8 mouse cellular contexts compared by ENCODE assay signal in genomic region chr9:121301041-121301920, GRCm38 (mm10). TPM values are rescaled to one million over a fixed set of nuclear protein-coding genes. Genes with fewer than 3 reads are reported as not detected.
DNase-seq lines count a peak whose midpoint lies in the region; ATAC-seq and TF ChIP-seq lines count a peak whose summit lies in the region.

No protein-coding gene starts in this region.

- H3K27ac ChIP-seq in kidney, adult 2 months (ENCODE audit: insufficient read depth, low read depth, low read length): no peak overlapping the region
- peak overlapping the region; percentile 67 for H3K27ac ChIP-seq in bone marrow macrophage, adult 2 months (ENCODE audit: insufficient read depth, low read depth, low read length)
- no peak overlapping the region; the same call in 1 of the 2 replicates for H3K27ac ChIP-seq in hindbrain, embryonic 15.5 days (replicated peaks)
- H3K27ac ChIP-seq in neural tube, embryonic 15.5 days (replicated peaks): 0 out of 2 replicates have a peak overlapping the region, but pooled peaks have one; percentile 48

- 0 out of 2 replicates have a peak, but pooled peaks have one; percentile 2 for TF ChIP-seq CTCF in kidney, adult 2 months (conservative IDR thresholded peaks at IDR 0.05; ENCODE audit: insufficient read depth, insufficient read length, low read depth, low read length)
- no peak; the same call in none of the 2 replicates for TF ChIP-seq CTCF in bone marrow macrophage, adult 2 months (IDR thresholded peaks at IDR 0.05; ENCODE audit: low read depth, low read length)

- DNase-seq in kidney, adult 2 months: no peak
- DNase-seq in kidney, adult 11 months: no peak
- no peak for DNase-seq in cerebellum, adult 9-10 months
- DNase-seq in left cerebral cortex, postnatal 36 days (ENCODE audit: low spot score in 2 of 2): no peak

- no peak overlapping the region for H3K9ac ChIP-seq in hindbrain, embryonic 15.5 days
- H3K9ac ChIP-seq in neural tube, embryonic 15.5 days (replicated peaks): no peak overlapping the region

- H3K9me3 ChIP-seq in hindbrain, embryonic 15.5 days: no peaks in the 10 kb centered on the region
- no peaks in the 10 kb centered on the region for H3K9me3 ChIP-seq in neural tube, embryonic 15.5 days (replicated peaks)

- intact Hi-C loops in left cerebral cortex, postnatal 36 days (cut with DNase I): no loop called here

- peaks cover 43% of the 10 kb centered on the region for H3K4me1 ChIP-seq in kidney, adult 2 months (ENCODE audit: control insufficient read depth, insufficient read depth, low read length)
- H3K4me1 ChIP-seq in bone marrow macrophage, adult 2 months (ENCODE audit: control insufficient read depth, insufficient read depth, low read length): peaks cover 63% of the 10 kb centered on the region
- peaks cover 59% of the 10 kb centered on the region for H3K4me1 ChIP-seq in hindbrain, embryonic 15.5 days (replicated peaks)
- H3K4me1 ChIP-seq in neural tube, embryonic 15.5 days: peaks cover 58% of the 10 kb centered on the region

- H3K36me3 ChIP-seq in kidney, adult 2 months (ENCODE audit: control insufficient read depth, insufficient read depth, low read length): no peaks in the 10 kb centered on the region
- H3K36me3 ChIP-seq in hindbrain, embryonic 15.5 days: no peaks in the 10 kb centered on the region
- no peaks in the 10 kb centered on the region for H3K36me3 ChIP-seq in neural tube, embryonic 15.5 days

- no peak overlapping the region for H3K4me3 ChIP-seq in kidney, adult 2 months (ENCODE audit: insufficient read depth, low read depth, low read length)
- H3K4me3 ChIP-seq in bone marrow macrophage, adult 2 months (ENCODE audit: insufficient read depth, low read length): peak overlapping the region; percentile 55
- no peak overlapping the region for H3K4me3 ChIP-seq in hindbrain, embryonic 15.5 days
- no peak overlapping the region; the same call in 1 of the 2 replicates for H3K4me3 ChIP-seq in neural tube, embryonic 15.5 days (replicated peaks)

- TF ChIP-seq POLR2A in kidney, adult 2 months (IDR thresholded peaks at IDR 0.05; ENCODE audit: low read depth, low read length): no peak
- no peak for TF ChIP-seq POLR2A in bone marrow macrophage, adult 2 months (IDR thresholded peaks at IDR 0.05; ENCODE audit: borderline replicate concordance, low read depth, low read length)

- H3K27me3 ChIP-seq in kidney, adult 2 months (replicated peaks; ENCODE audit: control insufficient read depth, insufficient read depth, low read length): no peaks in the 10 kb centered on the region
- no peaks in the 10 kb centered on the region for H3K27me3 ChIP-seq in hindbrain, embryonic 15.5 days
- no peaks in the 10 kb centered on the region for H3K27me3 ChIP-seq in neural tube, embryonic 15.5 days (replicated peaks)

- 69% methylated on average over 22 of the region's 22 CpGs for WGBS in kidney, adult 2 months
- 61% methylated on average over 22 of the region's 22 CpGs for WGBS in hindbrain, embryonic 15.5 days
- WGBS in neural tube, embryonic 15.5 days: 70% methylated on average over 22 of the region's 22 CpGs

- no peak for ATAC-seq in hindbrain, embryonic 15.5 days (ENCODE audit: low FRiP score, low read depth)
- ATAC-seq in neural tube, embryonic 15.5 days (ENCODE audit: low FRiP score): no peak
- ATAC-seq in activated CD4-positive, CD25-positive, alpha-beta regulatory T cell, adult 4 months: no peak

- peak overlapping the region; percentile 97 for H3K4me2 ChIP-seq in hindbrain, embryonic 15.5 days
- peak overlapping the region; percentile 97 for H3K4me2 ChIP-seq in neural tube, embryonic 15.5 days

RNA-seq across cellular contexts. Expression of gene Trak1, which starts 4.0 kb away (rescaled TPM):
- polyA plus RNA-seq in kidney, adult 2 months (2012; rRNA removed): 65.1 and 65.2 TPM in 2 replicates
- 51.5 and 61.1 TPM in 2 replicates for polyA plus RNA-seq in bone marrow macrophage, adult 2 months (2012; ENCODE audit: insufficient read depth, insufficient read length, missing spikeins)
- polyA plus RNA-seq in hindbrain, embryonic 15.5 days (2015; fragmentation: Nextera tagmentation; extraction: Ambion mirVana): 58.3 and 58.4 TPM in 2 replicates
- 50.9 and 52.9 TPM in 2 replicates for polyA plus RNA-seq in neural tube, embryonic 15.5 days (2015; fragmentation: Nextera tagmentation; extraction: Ambion mirVana)
- total RNA-seq in left cerebral cortex, postnatal 36 days (2021): 100 to 1,000 TPM; 229 to 269 TPM
- polyA plus RNA-seq in activated CD4-positive, CD25-positive, alpha-beta regulatory T cell, adult 4 months (2017; shearing (Covaris generic)): 10 to 100 TPM in 1 of 2 experiments, 1 to 10 TPM in 1; 9.4 to 11.2 TPM

RNA-seq across cellular contexts. Expression of gene Ulk4, which starts 24.3 kb away (rescaled TPM):
- 1.9 and 4.8 TPM in 2 replicates for polyA plus RNA-seq in kidney, adult 2 months (2012; rRNA removed)
- 0.49 and 1.3 TPM in 2 replicates for polyA plus RNA-seq in bone marrow macrophage, adult 2 months (2012; ENCODE audit: insufficient read depth, insufficient read length, missing spikeins)
- 75.9 and 94.1 TPM in 2 replicates for polyA plus RNA-seq in hindbrain, embryonic 15.5 days (2015; fragmentation: Nextera tagmentation; extraction: Ambion mirVana)
- polyA plus RNA-seq in neural tube, embryonic 15.5 days (2015; fragmentation: Nextera tagmentation; extraction: Ambion mirVana): 62.5 and 71.2 TPM in 2 replicates
- total RNA-seq in left cerebral cortex, postnatal 36 days (2021): 10 to 100 TPM in 1 of 2 experiments, 1 to 10 TPM in 1; 6.3 to 11.4 TPM
- 1 to 10 TPM in 1 of 2 experiments, under 1 TPM in 1; 0.25 to 2.8 TPM for polyA plus RNA-seq in activated CD4-positive, CD25-positive, alpha-beta regulatory T cell, adult 4 months (2017; shearing (Covaris generic))

Comparison
In these comparisons a context has a peak if more than half of its experiments do, and no peak if none do; other contexts are left out.
1. H3K27ac ChIP-seq: peak in bone marrow macrophage, adult 2 months (single experiment) and neural tube, embryonic 15.5 days (single experiment); none in kidney, adult 2 months (single experiment) and hindbrain, embryonic 15.5 days (single experiment).
2. RNA of gene Ulk4, which starts 24.3 kb away (polyA plus RNA-seq): 75.9 to 94.1 TPM in hindbrain, embryonic 15.5 days and 62.5 to 71.2 TPM in neural tube, embryonic 15.5 days; 0.25 to 2.8 TPM in activated CD4-positive, CD25-positive, alpha-beta regulatory T cell, adult 4 months, 1.9 to 4.8 TPM in kidney, adult 2 months and 0.49 to 1.3 TPM in bone marrow macrophage, adult 2 months; every median in the first group is over 10 times any median in the second.